Mouse (Mus musculus): ENCODE data around the gene Manea.

- TF ChIP-seq CTCF (IDR thresholded peaks at IDR 0.05; ENCODE audit: low read depth, low read length) (no peak), POLR2A (IDR thresholded peaks at IDR 0.05; ENCODE audit: extremely low read depth, insufficient read depth, low read length) (no peak)
Measured at GRCm38 (mm10) chr4:26345080-26345479, 1.6 kb downstream of the Manea start.
